Mouse (Mus musculus) limb, embryonic 10.5 days (tissue): ENCODE results near the gene Ylpm1. TPM values are rescaled to one million over a fixed set of nuclear protein-coding genes. Genes with fewer than 3 reads are reported as not detected.
A peak's percentile ranks its signal among the peaks of the same experiment; 100 is the strongest.

Experiments
- DNase-seq: peaks from one replicate; pipeline ENCODE4 v3.0.0-alpha.2; 2017; ENCODE audit warnings: low spot score
- H3K27ac ChIP-seq: fragments of 300-500 bp; sonication (generic); 2 replicates; pipeline ENCODE4 v1.5.1; 2016; ENCODE audit warnings: mild to moderate bottlenecking
- H3K27me3 ChIP-seq: fragments of 300-500 bp; sonication (generic); 2 replicates; pipeline ENCODE4 v1.6.1; 2016; ENCODE audit warnings: low read depth, mild to moderate bottlenecking; ENCODE audit not compliant: poor library complexity, severe bottlenecking
- H3K36me3 ChIP-seq: fragments of 300-500 bp; sonication (generic); 2 replicates; pipeline ENCODE4 v1.6.1; 2016; ENCODE audit warnings: mild to moderate bottlenecking, moderate library complexity
- H3K4me1 ChIP-seq: fragments of 300-500 bp; sonication (generic); 2 replicates; pipeline ENCODE4 v1.6.1; 2016
- H3K4me3 ChIP-seq: fragments of 300-500 bp; sonication (generic); 2 replicates; pipeline ENCODE4 v1.5.1; 2016; ENCODE audit warnings: mild to moderate bottlenecking, moderate library complexity
- H3K9me3 ChIP-seq: fragments of 300-500 bp; sonication (generic); replicated peaks from 2 replicates; pipeline ENCODE4 v1.6.1; 2016; ENCODE audit warnings: mild to moderate bottlenecking
- WGBS: fragments of 180-500 bp; shearing (Covaris S2); methylation state at CpG from one replicate; pipeline ENCODE4 v1.1.7; 2016; 5-methylcytosine and 5-hydroxymethylcytosine counted together
- polyA plus RNA-seq: library from polyadenylated mRNA; unstranded; fragments of >200 nt; fragmentation: Nextera tagmentation; extraction: Ambion mirVana; gene quantifications from 2 replicates; pipeline ENCODE4 v1.2.1, GENCODE M21; 2016

Gene Ylpm1
- polyA plus RNA-seq, 1 experiment from 2014 or later, result 35.8 TPM

DNA sequence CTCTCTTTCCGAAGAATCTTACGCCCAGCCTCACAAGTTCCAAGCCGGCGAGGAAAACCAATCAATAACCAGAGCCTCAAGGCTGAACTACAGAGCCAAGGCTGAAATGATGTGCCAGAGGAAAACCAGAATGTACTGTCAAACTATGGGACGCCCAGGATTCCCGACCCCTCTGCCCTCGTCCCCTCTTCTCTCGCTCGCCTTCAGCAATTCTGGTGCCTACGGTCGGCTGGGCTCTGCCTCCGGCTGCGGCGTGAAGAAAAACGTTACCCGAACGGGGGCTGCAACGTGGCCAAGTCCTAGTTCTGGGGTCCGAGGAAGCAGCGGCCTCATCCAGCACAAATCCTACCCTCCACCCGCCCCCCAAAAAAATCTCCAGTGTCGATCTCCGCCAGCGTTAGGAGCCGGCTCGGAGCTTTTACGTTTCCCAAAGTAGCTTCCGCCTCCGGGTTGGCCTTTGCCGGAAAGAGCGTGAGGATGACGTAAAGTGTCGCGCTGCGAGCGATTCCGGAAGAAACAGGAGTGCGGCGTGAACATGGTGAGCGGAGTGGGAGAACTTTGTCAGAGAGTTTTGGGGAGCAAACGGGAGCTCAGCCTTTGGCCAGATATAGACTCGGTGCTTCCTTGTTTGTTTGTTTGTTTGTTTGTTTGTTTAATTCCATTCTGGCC lies 25.6 kb upstream of the Ylpm1 start, which contains the start of the genes Fcf1 and Arel1:
Fcf1 (plus strand) TSS at position 470 of the 669 bp plus-strand sequence.
Arel1 (minus strand) TSS at position 473 of the 669 bp plus-strand sequence.
- H3K9me3 ChIP-seq, result no peaks in the 10 kb centered on the region
- under 1% methylated on average over 42 of the region's 42 CpGs for WGBS
- H3K27me3 ChIP-seq, result no peaks in the 10 kb centered on the region
- H3K27ac ChIP-seq, result peak within 1 kb of the TSS; percentile 85
- peak; percentile 92 for DNase-seq
- peak within 1 kb of the TSS; percentile 91 for H3K4me3 ChIP-seq
- peaks cover 16% of the 10 kb centered on the region for H3K4me1 ChIP-seq
- H3K36me3 ChIP-seq, result peaks cover 30% of the 10 kb centered on the region

DNA sequence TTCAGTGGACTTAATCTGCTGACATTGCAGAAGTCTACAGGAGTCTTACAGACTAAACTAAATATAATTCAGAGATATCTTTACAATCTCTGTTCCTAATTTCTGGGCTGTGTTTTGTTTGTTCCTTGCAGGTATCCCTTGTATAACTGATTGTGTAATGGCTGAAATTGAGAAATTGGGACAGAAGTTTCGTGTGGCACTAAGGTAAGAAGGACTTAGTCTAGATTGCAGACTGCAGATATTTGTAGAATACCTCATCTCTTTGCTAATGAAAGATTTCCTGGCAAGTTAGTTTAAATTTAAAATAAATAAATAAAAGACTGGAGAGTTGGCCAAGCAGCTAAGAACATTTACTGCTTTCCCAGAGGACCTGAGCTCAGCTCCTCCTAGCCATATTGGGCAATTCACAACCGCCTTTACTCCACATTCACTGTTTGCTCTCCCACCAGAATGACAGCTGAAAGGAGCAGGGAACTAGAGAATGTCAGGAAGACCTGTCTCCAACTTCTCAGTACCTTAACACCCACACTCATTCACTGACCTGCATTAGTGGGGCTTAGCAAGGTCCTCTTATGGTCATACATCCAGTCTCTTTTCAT lies 16.8 kb upstream of the Ylpm1 start:
- Histone ChIP-seq H3K9me3 (no peaks in the 10 kb centered on the region), H3K36me3 (peaks cover 96% of the 10 kb centered on the region), H3K27ac (no peak overlapping the region), H3K4me1 (no peaks in the 10 kb centered on the region), H3K4me3 (no peak overlapping the region), H3K27me3 (no peaks in the 10 kb centered on the region)
- no peak for DNase-seq
- WGBS, result 86% methylated on average over 2 of the region's 2 CpGs

DNA sequence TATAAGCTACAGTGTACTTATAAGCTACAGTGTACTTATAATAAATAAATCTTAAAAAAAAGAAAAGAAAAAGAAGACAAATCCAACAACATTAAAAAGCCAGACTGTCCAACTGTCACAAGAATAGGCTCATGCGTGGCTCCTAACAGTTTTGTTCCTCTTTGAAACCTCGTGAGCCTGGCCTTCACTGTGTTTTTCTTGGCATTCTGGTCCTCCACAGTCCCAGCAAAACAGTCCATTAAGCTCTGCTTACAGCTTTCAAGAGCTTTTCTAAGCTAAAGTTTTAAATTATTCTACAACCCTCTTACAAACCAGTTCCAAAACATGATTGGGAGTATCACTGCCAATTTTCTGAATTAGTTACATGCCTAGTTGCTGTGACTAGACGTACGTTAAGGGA lies 6.7 kb upstream of the Ylpm1 start:
- WGBS, result 82% methylated on average over 4 of the region's 4 CpGs
- no peaks in the 10 kb centered on the region for H3K4me1 ChIP-seq
- H3K4me3 ChIP-seq, result no peak overlapping the region
- H3K9me3 ChIP-seq, result no peaks in the 10 kb centered on the region
- DNase-seq, result no peak
- H3K27me3 ChIP-seq, result no peaks in the 10 kb centered on the region
- no peak overlapping the region for H3K27ac ChIP-seq
- H3K36me3 ChIP-seq, result peaks cover 5% of the 10 kb centered on the region

DNA sequence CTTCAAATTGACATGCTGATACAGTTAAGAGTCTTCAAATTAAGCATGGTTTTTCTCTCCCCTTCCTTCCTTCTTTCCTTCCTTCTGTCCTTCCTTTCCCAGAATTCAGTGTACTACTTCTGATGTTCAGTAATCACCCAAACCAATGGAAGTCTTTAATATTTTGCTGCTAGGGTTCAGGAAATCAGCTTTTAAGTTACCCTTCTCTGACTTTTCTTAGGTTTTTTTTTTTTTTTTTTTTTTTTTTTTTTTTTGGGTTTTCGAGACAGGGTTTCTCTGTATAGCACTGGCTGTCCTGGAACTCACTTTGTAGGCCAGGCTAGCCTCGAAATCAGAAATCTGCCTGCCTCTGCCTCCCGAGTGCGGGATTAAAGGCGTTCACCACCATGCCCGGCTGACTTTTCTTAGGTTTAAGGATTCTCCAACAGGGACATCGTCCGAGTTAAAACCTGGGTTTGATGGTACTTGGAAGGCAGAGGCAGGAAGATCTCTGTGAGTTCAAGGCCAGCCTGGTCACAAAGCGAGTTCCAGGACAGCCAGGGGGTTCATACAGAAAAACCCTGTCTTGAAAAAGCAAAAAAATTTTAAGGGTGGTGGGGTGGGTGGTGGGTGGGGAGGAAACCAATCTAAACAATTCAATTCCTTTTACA lies 884 bp upstream of the Ylpm1 start:
- DNase-seq, result peak; percentile 33
- WGBS, result 91% methylated on average over 9 of the region's 9 CpGs
- H3K9me3 ChIP-seq, result no peaks in the 10 kb centered on the region
- no peaks in the 10 kb centered on the region for H3K27me3 ChIP-seq
- H3K27ac ChIP-seq, result peak overlapping the region; percentile 97; the same call in 1 of the 2 replicates
- peaks cover 21% of the 10 kb centered on the region for H3K36me3 ChIP-seq
- peaks cover 24% of the 10 kb centered on the region for H3K4me1 ChIP-seq
- H3K4me3 ChIP-seq, result peak overlapping the region; percentile 96

DNA sequence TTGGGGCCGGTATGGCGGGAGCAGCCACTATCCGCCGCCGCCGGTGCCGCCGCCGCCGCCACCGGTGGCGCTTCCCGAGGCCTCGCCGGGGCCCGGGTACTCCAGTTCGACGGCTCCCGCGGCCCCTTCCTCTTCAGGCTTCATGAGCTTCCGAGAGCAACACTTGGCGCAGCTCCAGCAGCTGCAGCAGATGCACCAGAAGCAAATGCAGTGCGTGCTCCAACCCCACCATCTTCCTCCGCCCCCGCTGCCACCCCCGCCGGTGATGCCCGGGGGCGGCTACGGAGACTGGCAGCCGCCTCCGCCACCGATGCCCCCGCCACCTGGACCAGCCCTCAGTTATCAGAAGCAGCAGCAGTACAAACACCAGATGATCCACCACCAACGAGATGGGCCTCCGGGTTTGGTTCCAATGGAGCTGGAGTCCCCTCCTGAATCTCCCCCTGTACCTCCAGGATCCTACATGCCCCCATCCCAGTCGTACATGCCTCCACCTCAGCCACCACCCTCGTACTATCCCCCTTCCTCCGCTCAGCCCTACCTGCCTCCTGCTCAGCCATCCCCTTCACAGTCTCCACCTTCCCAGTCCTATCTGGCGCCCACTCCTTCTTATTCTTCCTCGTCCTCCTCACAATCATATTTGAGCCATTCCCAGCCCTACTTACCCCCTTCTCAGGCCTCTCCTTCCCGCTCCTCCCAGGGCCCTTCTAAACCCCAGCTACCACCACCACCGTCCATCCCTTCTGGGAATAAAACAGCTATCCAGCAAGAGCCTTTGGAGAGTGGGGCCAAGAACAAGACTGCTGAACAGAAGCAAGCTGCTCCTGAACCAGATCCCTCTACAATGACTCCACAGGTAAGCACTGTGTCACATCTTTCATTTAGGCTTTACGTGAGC lies 629 bp downstream of the Ylpm1 start:
- WGBS, result under 1% methylated on average over 44 of the region's 44 CpGs
- Histone ChIP-seq H3K9me3 (no peaks in the 10 kb centered on the region), H3K4me3 (peak overlapping the region; percentile 96), H3K36me3 (peaks cover 34% of the 10 kb centered on the region), H3K27ac (peak overlapping the region; percentile 97), H3K27me3 (no peaks in the 10 kb centered on the region), H3K4me1 (peaks cover 24% of the 10 kb centered on the region)
- no peak for DNase-seq

DNA sequence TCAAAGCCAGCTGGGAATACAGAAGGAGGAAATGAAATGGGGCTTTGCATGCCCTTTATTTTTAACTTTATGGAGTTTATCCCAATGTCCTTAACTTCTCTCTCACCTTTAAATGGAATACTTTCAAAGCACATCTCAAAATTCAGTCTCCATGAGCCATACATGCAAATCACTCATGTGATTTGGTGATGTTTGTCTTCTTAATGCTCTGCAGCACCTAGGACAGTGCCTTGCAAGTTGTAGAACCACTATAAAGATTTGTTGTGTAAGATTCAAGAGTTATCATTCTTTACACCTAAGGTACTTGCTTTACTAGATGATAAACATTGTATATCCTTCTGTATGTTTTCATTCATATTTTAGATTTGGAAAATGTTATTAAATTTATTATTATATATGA lies 2.9 kb downstream of the Ylpm1 start:
- Histone ChIP-seq H3K36me3 (peaks cover 57% of the 10 kb centered on the region), H3K4me3 (peak overlapping the region; percentile 96), H3K9me3 (no peaks in the 10 kb centered on the region), H3K27ac (no peak overlapping the region), H3K4me1 (peaks cover 24% of the 10 kb centered on the region), H3K27me3 (no peaks in the 10 kb centered on the region)
- DNase-seq, result no peak

DNA sequence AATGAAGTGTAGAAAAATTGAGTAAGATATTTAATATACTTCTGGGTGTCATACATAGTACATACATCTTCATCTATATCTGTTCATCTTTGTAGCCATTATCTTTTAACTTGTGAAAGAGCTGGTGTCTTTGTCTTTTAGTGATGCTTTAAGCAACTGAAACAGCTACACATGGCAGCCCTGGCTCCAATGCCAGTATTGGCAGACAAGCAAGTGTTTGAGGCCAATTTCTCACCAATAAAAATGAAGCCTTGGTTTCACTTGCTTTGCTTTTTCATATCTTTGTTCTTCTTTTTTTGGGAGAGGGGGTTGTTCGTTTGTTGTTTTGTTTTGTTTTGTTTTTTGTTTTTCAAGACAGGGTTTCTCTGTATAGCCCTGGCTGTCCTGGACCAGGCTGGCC lies 10.1 kb downstream of the Ylpm1 start:
- no peaks in the 10 kb centered on the region for H3K9me3 ChIP-seq
- no peaks in the 10 kb centered on the region for H3K27me3 ChIP-seq
- no peak for DNase-seq
- peaks cover 64% of the 10 kb centered on the region for H3K36me3 ChIP-seq
- no peak overlapping the region for H3K4me3 ChIP-seq
- WGBS, result 87% methylated on average over 1 of the region's 1 CpGs
- H3K4me1 ChIP-seq, result no peaks in the 10 kb centered on the region
- H3K27ac ChIP-seq, result no peak overlapping the region

DNA sequence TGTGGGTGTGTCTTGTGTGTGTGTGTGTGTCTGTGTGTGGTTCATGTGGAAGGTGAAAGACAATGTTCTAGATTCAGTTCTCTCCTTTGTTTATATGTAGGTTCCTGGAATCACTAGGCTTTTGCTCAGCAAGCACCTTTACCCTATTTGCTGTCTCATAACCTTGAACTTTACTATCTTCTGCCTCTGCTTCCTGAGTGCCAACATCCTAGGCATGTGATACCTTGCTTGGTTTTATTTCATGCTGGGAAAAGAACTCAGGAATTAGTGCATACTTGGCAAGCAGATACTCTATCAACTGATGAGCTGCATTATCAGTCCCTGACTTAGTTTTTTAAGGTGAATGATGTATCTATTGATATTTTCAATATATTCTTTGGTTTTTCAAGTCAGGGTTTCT lies 10.9 kb downstream of the Ylpm1 start:
- no peaks in the 10 kb centered on the region for H3K9me3 ChIP-seq
- H3K4me3 ChIP-seq, result no peak overlapping the region
- H3K27me3 ChIP-seq, result no peaks in the 10 kb centered on the region
- no peak for DNase-seq
- H3K4me1 ChIP-seq, result no peaks in the 10 kb centered on the region
- H3K27ac ChIP-seq, result no peak overlapping the region
- H3K36me3 ChIP-seq, result peaks cover 63% of the 10 kb centered on the region

DNA sequence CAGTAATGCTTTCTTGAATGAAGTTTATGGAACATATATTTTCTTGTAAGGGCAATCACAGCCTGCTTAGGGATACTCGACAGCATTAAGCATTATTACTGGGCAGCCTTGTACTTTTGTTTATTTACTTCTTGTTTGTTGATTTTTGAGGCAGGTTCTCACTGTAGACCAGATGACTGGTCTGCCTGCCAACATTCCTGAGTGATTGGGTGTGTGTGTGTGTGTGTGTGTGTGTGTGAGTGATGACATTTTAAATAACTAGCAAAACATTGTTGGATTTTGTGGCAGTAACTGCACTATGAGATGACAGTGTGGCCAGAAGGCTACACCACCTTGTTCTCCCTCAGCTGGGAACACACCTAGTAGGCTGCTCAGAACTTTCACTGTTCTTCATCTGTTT lies 13.7 kb downstream of the Ylpm1 start:
- H3K4me3 ChIP-seq, result no peak overlapping the region
- H3K4me1 ChIP-seq, result no peaks in the 10 kb centered on the region
- no peaks in the 10 kb centered on the region for H3K27me3 ChIP-seq
- no peak overlapping the region for H3K27ac ChIP-seq
- no peaks in the 10 kb centered on the region for H3K9me3 ChIP-seq
- no peak for DNase-seq
- WGBS, result 90% methylated on average over 1 of the region's 1 CpGs
- peaks cover 62% of the 10 kb centered on the region for H3K36me3 ChIP-seq

DNA sequence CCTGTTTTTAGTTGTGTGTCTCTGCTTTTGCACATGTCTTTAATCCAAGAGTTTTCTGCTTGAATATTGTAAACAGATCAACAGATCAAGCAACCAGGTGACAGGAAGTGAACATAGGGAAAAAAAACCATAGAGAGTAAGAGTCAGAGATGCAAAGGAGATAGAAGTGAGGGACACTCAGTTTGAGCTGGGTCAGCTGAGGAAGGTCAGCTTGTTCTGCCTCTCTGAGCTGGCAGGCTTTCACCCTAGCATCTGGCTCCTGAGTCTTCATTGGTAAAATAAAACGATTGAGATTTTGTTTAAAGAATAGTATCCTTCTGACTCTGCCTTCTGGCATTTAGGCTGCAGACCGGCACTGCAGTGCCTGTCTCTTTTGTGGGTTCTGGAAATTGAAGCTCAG lies 14.4 kb downstream of the Ylpm1 start:
- no peaks in the 10 kb centered on the region for H3K9me3 ChIP-seq
- H3K27ac ChIP-seq, result no peak overlapping the region
- H3K36me3 ChIP-seq, result peaks cover 62% of the 10 kb centered on the region
- no peaks in the 10 kb centered on the region for H3K27me3 ChIP-seq
- 96% methylated on average over 2 of the region's 2 CpGs for WGBS
- H3K4me3 ChIP-seq, result no peak overlapping the region
- no peak for DNase-seq
- H3K4me1 ChIP-seq, result no peaks in the 10 kb centered on the region

DNA sequence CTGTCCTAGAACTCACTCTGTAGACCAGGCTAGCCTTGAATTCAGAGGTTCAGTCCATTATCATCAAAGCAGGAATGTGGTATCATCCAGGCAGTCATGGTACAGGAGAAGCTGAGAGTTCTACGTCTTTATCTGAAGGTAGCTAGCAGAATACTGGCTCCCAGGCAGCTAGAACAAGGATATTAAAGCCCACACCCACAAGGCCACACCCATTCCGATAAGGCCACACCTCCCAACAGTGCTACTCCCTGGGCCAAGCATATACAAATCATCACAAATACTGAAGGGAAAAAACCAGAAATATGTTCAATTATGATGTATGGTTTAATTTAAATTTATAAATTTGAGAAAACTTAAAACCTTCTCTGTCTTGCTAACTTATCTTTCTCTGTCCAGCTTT lies 16.1 kb downstream of the Ylpm1 start:
- Histone ChIP-seq H3K4me3 (no peak overlapping the region), H3K4me1 (no peaks in the 10 kb centered on the region), H3K27ac (no peak overlapping the region), H3K36me3 (peaks cover 72% of the 10 kb centered on the region), H3K27me3 (no peaks in the 10 kb centered on the region), H3K9me3 (no peaks in the 10 kb centered on the region)
- no peak for DNase-seq
- 97% methylated on average over 2 of the region's 2 CpGs for WGBS

DNA sequence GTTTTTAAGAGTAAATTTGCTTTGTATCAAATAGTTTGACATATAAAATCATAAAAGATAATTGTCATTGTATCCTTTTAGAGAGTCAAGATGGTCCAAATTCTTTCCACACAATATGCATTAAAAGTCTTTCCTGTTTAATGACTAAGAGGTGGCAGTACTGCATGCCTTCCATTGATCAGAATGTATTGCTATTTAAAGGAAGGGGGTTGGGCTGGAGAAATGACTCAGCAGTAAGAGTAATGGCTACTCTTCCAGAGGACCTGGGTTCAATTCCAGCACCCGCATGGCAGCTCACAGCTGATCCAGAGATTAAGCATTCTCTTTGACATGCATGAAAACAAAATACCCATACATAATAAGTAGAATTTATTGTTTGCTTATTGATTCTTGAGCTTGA lies 25.9 kb downstream of the Ylpm1 start:
- Histone ChIP-seq H3K27ac (no peak overlapping the region), H3K27me3 (no peaks in the 10 kb centered on the region), H3K4me3 (no peak overlapping the region), H3K36me3 (peaks cover 48% of the 10 kb centered on the region), H3K9me3 (no peaks in the 10 kb centered on the region), H3K4me1 (no peaks in the 10 kb centered on the region)
- no peak for DNase-seq
- 95% methylated on average over 1 of the region's 1 CpGs for WGBS

DNA sequence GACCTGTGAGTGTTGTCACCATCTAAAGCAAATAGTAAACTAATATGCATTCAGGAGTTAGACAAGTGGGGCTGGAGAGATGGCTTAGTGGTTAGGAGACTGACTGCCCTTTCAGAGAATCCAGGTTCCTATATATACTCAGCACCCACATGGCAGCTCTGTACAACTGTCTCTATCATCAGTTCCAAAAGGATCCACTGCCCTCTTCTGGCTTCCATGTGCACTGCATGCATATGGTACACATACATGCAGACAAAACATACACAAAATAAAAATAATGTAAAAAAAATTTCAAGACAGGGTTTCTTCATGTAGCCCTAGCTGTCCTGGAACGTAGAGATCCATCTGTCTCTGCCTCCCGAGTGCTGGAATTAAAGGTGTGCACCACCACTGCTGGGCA lies 36.6 kb downstream of the Ylpm1 start:
- Histone ChIP-seq H3K9me3 (no peaks in the 10 kb centered on the region), H3K27me3 (no peaks in the 10 kb centered on the region), H3K27ac (no peak overlapping the region), H3K4me3 (no peak overlapping the region), H3K36me3 (peaks cover 93% of the 10 kb centered on the region), H3K4me1 (no peaks in the 10 kb centered on the region)
- WGBS, result 97% methylated on average over 2 of the region's 2 CpGs
- DNase-seq, result no peak
